Mouse (Mus musculus) lung, postnatal 0 days (tissue): Measurements from ENCODE around the gene Slc16a9. TPM values are rescaled to one million over a fixed set of nuclear protein-coding genes. Genes with fewer than 3 reads are reported as not detected.
A peak's percentile ranks its signal among the peaks of the same experiment; 100 is the strongest.

ENCODE experiments used
- ATAC-seq: fragments of 200-750 bp; cut with Nextera tagmentation; 2 replicates; pipeline ENCODE4 v1.8.0; 2017; ENCODE audit warnings: moderate library complexity
- DNase-seq: peaks from one replicate; pipeline ENCODE4 v3.0.0-alpha.2; 2016; ENCODE audit warnings: low spot score
- H3K27ac ChIP-seq: fragments of 300-500 bp; sonication (generic); 2 replicates; pipeline ENCODE4 v1.5.1; 2014; ENCODE audit warnings: antibody characterized with exemption, mild to moderate bottlenecking, low read length, mixed read lengths
- H3K27me3 ChIP-seq: fragments of 300-500 bp; sonication (generic); replicated peaks from 2 replicates; pipeline ENCODE4 v1.6.1; 2014; ENCODE audit warnings: low read length, mixed read lengths; ENCODE audit not compliant: insufficient read depth
- H3K36me3 ChIP-seq: fragments of 300-500 bp; sonication (generic); 2 replicates; pipeline ENCODE4 v1.6.1; 2014; ENCODE audit warnings: low read length, mixed read lengths; ENCODE audit not compliant: insufficient read depth
- H3K4me1 ChIP-seq: fragments of 300-500 bp; sonication (generic); 2 replicates; pipeline ENCODE4 v1.6.1; 2014; ENCODE audit warnings: antibody characterized with exemption, low read depth, low read length, mixed read lengths; ENCODE audit not compliant: insufficient read depth
- H3K4me2 ChIP-seq: fragments of 300-500 bp; sonication (generic); replicated peaks from 2 replicates; pipeline ENCODE4 v1.6.1; 2014; ENCODE audit warnings: low read depth, mild to moderate bottlenecking, low read length, moderate library complexity, mixed read lengths
- H3K4me3 ChIP-seq: fragments of 300-500 bp; sonication (generic); 2 replicates; pipeline ENCODE4 v1.5.1; 2014; ENCODE audit warnings: low read depth, low read length
- H3K9ac ChIP-seq: fragments of 300-500 bp; sonication (generic); replicated peaks from 2 replicates; pipeline ENCODE4 v1.6.1; 2014; ENCODE audit warnings: low read depth, mild to moderate bottlenecking
- H3K9me3 ChIP-seq: fragments of 300-500 bp; sonication (generic); 2 replicates; pipeline ENCODE4 v1.6.1; 2016; ENCODE audit warnings: low read length, mixed read lengths
- CTCF ChIP-seq: IDR thresholded peaks from 2 replicates; pipeline ENCODE4 v1.5.1; 2016; ENCODE audit warnings: antibody characterized with exemption, mild to moderate bottlenecking
- EP300 ChIP-seq: IDR thresholded peaks from 2 replicates; pipeline ENCODE4 v1.6.1; 2016; ENCODE audit warnings: antibody characterized with exemption, mild to moderate bottlenecking, control low read depth
- WGBS: fragments of 180-500 bp; shearing (Covaris S2); extraction: QIAGEN DNeasy Blood & Tissue Kit; methylation state at CpG from one replicate; pipeline ENCODE4 v1.1.7; 2014; 5-methylcytosine and 5-hydroxymethylcytosine counted together
- polyA plus RNA-seq: library from polyadenylated mRNA; unstranded; fragments of >200 nt; fragmentation: Nextera tagmentation; extraction: Ambion mirVana; gene quantifications from 2 replicates; pipeline ENCODE4 v1.2.1, GENCODE M21; 2015

Gene Slc16a9
- polyA plus RNA-seq, 1 experiment from 2014 or later = 24.8 TPM

DNA sequence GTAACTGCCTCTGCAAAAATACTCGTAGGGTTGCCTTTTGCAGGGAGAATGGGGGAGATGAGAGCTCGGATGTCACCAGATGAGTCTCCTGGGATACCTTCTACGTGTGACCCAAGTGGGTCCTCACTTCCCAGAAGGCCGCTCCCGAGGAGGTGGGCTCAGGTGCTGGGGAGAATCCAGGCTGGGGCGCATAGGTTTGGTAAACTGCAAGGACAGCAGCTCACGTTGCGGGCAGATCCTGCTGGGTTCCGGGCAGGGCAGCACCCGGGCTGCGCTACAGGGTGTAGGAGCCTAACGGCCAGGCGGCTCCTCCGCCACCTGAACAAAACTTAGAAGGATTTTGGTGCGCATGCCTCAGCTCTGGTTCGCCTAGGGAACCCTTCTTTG is 652 bp downstream of the Slc16a9 start:
- under 1% methylated on average over 16 of the region's 16 CpGs for WGBS
- peak overlapping the region; percentile 93 for H3K4me2 ChIP-seq
- H3K4me3 ChIP-seq = peak overlapping the region; percentile 67
- H3K36me3 ChIP-seq = no peaks in the 10 kb centered on the region
- peak; percentile 19 for DNase-seq
- ATAC-seq = no peak
- H3K27ac ChIP-seq = peak overlapping the region; percentile 64
- no peaks in the 10 kb centered on the region for H3K9me3 ChIP-seq
- no peaks in the 10 kb centered on the region for H3K27me3 ChIP-seq
- H3K4me1 ChIP-seq = peaks cover 9% of the 10 kb centered on the region; the same call in 1 of the 2 replicates
- H3K9ac ChIP-seq = peak overlapping the region; percentile 63
- no peak; the same call in 1 of the 2 replicates for TF ChIP-seq CTCF
- no peak for TF ChIP-seq EP300

DNA sequence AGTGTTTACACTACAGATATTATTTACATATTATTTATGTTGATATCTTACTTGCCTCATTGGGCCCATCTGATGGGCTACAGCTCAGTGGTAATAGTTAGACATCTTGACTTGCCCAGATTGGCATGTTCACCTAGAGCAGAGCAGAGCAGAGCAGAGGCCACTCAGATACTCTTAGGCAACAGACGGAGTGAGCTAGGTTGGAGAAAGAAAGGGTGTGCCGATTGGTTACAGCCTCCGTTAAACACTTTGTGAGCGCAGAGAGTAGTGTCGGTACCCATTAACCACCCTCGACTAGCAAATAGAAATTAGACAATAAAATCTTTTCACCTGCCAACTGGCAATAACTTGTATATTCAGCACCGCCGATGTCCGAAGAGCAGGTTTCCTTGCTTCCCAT is 1.2 kb downstream of the Slc16a9 start:
- DNase-seq = no peak
- WGBS = 36% methylated on average over 9 of the region's 9 CpGs
- peak overlapping the region; percentile 93 for H3K4me2 ChIP-seq
- H3K9ac ChIP-seq = no peak overlapping the region
- H3K4me3 ChIP-seq = peak overlapping the region; percentile 67
- TF ChIP-seq CTCF = no peak
- no peak for TF ChIP-seq EP300
- no peaks in the 10 kb centered on the region for H3K36me3 ChIP-seq
- peaks cover 9% of the 10 kb centered on the region; the same call in 1 of the 2 replicates for H3K4me1 ChIP-seq
- no peaks in the 10 kb centered on the region for H3K27me3 ChIP-seq
- no peak overlapping the region for H3K27ac ChIP-seq
- no peaks in the 10 kb centered on the region for H3K9me3 ChIP-seq
- no peak for ATAC-seq

DNA sequence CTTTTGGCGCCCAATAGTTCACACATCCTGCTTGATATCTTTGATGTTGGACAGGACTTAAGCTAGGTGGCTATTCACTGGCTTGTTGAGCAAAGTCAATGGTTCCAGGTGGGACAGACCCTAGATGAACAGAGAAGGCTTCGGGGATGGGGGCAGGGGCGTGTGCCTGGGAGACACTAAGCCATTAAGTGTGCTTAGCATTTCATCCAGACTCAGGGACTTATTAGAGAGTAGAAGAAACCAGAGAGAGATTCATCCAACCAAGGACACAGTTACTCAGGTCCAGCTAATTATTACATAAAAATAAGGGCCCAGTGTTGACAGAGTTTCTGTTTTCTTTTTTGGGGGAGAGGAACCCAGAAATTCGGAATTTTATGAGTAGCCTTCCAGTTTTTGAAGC is 5.5 kb downstream of the Slc16a9 start:
- no peak for TF ChIP-seq CTCF
- no peak for TF ChIP-seq EP300
- ATAC-seq (no peak), DNase-seq (no peak)
- no peaks in the 10 kb centered on the region for H3K27me3 ChIP-seq
- H3K36me3 ChIP-seq = no peaks in the 10 kb centered on the region
- WGBS = 84% methylated on average over 4 of the region's 4 CpGs
- no peak overlapping the region for H3K9ac ChIP-seq
- H3K9me3 ChIP-seq = no peaks in the 10 kb centered on the region
- H3K4me3 ChIP-seq = no peak overlapping the region
- H3K27ac ChIP-seq = no peak overlapping the region
- H3K4me2 ChIP-seq = no peak overlapping the region
- peaks cover 6% of the 10 kb centered on the region; the same call in 1 of the 2 replicates for H3K4me1 ChIP-seq

DNA sequence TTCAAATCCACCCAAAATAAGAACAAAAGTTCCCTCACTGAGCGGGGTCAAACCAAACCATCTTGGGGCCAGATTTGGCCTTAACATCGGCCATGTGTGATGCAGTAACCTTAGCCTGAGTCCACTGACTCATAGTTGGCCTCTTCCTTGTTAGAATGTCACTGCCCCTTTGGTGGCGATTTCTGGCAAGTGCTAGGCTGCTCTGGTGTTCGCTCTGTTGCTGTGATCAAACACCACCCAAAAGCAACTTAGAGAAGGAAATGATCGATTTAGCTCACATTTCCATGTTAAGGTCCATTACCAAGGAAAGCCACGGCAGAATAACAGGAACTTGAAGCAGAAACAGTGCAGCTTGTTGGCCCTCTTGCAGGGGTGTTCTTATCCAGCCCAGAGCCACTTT is 5.9 kb downstream of the Slc16a9 start:
- Histone ChIP-seq H3K36me3 (no peaks in the 10 kb centered on the region), H3K9me3 (no peaks in the 10 kb centered on the region), H3K4me2 (no peak overlapping the region), H3K27ac (no peak overlapping the region), H3K4me1 (peaks cover 6% of the 10 kb centered on the region; the same call in 1 of the 2 replicates), H3K9ac (no peak overlapping the region), H3K4me3 (no peak overlapping the region), H3K27me3 (no peaks in the 10 kb centered on the region)
- DNase-seq = no peak
- no peak for ATAC-seq
- TF ChIP-seq EP300 (no peak), CTCF (no peak)
- WGBS = 74% methylated on average over 6 of the region's 6 CpGs

DNA sequence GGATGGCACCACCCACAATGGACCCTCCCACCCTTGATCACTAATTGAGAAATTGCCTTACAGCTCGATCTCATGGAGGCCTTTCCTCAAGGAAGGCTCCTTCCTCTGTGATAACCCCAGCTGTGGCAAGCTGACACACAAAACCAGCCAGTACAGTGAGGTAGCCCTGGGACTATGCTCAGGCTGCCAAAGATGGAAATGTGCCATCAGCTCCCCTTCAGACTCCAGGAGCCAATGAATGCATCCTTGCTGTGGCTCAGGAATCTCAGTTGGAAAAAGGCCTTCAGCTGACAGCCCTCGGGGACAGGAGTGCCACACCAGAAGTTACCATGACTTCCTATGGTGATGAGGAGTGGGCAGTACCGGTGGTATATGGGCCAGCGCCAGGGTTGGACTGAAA is 9.8 kb downstream of the Slc16a9 start:
- no peak overlapping the region for H3K4me2 ChIP-seq
- no peak for ATAC-seq
- 69% methylated on average over 4 of the region's 4 CpGs for WGBS

DNA sequence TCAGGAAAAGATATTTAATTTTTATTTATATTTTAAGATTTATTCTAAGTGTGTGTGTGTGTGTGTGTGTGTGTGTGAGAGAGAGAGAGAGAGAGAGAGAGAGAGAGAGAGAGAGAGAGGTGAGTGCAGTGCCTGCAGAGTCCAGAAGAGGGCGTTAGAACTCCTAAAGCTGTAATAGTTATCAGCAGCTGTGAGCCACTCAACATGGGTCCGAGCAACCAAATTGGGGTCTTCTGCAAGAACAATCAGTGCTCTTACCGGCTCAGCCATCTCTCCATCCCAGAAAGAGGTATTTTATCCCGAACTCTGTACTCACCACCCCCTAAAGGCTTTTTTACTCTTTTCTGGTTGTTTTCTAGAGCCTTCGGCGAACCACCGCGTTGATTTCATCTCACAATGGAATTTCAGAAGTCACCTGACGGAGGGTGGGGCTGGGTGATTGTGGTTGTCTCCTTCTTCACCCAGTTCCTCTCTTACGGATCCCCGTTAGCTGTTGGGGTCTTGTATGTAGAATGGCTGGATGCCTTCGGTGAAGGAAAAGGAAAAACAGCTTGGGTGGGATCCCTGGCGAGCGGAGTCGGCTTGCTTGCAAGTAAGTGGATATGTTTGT is 10.8 kb downstream of the Slc16a9 start:
- ATAC-seq (no peak), DNase-seq (no peak)
- H3K36me3 ChIP-seq = no peaks in the 10 kb centered on the region
- H3K4me2 ChIP-seq = no peak overlapping the region
- no peak overlapping the region for H3K27ac ChIP-seq
- no peaks in the 10 kb centered on the region for H3K27me3 ChIP-seq
- H3K9ac ChIP-seq = no peak overlapping the region
- WGBS = 87% methylated on average over 15 of the region's 15 CpGs
- no peak overlapping the region for H3K4me3 ChIP-seq
- no peaks in the 10 kb centered on the region for H3K4me1 ChIP-seq
- H3K9me3 ChIP-seq = no peaks in the 10 kb centered on the region
- peak; percentile 13 for TF ChIP-seq CTCF
- TF ChIP-seq EP300 = no peak

More for the DNA sequence above, 9.8 kb downstream of the Slc16a9 start:
- no peaks in the 10 kb centered on the region for H3K9me3 ChIP-seq
- H3K27me3 ChIP-seq = no peaks in the 10 kb centered on the region
- TF ChIP-seq EP300 (no peak), CTCF (no peak)
- H3K9ac ChIP-seq = no peak overlapping the region
- no peaks in the 10 kb centered on the region for H3K4me1 ChIP-seq
- H3K4me3 ChIP-seq = no peak overlapping the region
- no peak overlapping the region for H3K27ac ChIP-seq
- H3K36me3 ChIP-seq = no peaks in the 10 kb centered on the region
- DNase-seq = no peak
